Mouse (Mus musculus) retina, adult 2 months (tissue): ENCODE results near the gene Ndrg4.
A peak's percentile ranks its signal among the peaks of the same experiment; 100 is the strongest.

ENCODE experiments used
- DNase-seq: peaks from one replicate; pipeline ENCODE4 v3.0.0-alpha.2; 2012; ENCODE audit warnings: low read depth, low spot score

Ndrg4 gene

DNA sequence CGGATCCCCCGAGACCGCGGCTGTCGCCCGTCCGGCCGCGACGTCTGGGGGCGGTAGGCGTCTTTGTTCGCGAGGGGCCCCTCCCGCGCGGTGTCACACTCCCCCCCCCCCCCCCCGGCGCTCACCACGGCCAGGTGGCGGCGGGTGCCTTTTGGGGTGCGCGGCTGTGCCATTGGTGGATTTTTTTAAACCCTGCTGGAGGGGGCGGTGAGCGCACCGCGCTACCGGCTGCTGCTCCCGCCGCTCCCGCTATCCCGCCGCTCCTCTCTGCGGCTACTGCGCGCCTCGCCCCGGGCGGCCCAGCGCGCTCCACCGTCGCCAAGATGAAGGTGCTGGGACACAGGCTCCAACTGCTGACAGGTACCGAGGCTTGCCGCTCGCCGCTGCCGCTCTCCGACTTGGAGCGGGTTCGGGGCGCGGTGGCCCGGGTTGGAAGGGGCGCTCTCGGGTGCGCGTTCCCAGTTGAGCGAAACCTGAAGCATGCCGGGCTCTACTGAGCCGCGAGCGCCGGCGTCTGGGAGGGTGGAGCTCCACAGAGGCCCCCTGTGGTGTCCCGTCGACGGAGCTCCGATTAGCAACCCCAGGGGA is 1.3 kb downstream of the Ndrg4 start:
- no peak for DNase-seq

DNA sequence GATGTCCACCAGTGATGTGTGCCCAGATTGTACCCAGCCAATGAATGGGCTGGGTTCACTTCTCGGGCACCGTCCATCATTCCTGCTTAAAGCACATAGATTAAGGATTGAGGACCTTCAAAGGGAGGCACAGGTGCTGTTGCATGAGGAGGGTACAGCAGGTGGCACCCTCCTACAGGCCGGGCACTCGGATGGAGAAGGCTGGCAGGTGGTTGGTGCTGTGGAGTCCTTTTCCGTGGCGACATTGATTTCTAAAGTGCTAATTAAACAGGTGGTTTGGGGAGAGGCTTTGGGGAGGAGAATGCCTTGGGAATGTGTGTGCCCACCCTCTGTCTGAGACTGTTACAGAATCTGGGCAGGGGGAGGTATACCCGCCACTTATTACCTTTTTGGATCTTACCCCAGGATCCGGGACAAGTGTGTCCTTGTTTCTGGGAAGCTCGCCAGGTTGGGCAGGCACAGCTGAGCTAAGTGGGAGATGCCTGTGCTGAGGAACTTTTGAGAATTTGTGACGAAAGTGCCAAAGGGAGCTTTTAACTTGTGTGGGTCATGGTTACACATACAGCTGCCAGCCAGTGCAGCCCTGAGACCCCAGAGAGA is 11.4 kb downstream of the Ndrg4 start:
- no peak for DNase-seq

DNA sequence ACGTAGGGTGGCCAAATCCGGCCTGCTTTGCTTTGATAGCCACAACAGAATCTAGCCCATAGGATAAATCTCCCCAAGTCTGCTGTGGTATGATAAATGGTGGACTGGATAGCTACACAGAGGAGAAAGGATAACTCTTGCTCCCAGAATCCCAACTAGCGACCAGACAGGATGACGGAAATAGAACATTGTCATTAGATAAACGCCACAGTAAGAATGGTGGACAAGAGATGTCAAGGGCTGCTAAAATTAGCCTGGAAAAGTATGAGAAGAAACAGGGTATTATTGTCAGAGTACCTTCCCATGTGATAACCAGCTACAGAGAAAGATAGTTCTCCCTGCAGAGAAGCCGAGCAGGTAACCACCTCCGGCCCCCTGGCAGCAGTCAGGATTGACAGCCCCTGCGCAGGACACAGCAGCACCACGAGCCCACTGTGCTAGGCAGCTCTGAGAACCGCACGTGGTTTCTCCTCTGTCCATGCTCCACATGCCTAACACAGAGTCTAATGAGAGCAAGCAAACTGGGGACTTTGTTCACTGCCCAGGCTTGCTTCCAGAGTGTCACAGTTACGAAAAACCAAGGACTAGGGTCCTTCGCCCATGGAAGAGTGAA is 14.3 kb downstream of the Ndrg4 start:
- DNase-seq, result no peak

DNA sequence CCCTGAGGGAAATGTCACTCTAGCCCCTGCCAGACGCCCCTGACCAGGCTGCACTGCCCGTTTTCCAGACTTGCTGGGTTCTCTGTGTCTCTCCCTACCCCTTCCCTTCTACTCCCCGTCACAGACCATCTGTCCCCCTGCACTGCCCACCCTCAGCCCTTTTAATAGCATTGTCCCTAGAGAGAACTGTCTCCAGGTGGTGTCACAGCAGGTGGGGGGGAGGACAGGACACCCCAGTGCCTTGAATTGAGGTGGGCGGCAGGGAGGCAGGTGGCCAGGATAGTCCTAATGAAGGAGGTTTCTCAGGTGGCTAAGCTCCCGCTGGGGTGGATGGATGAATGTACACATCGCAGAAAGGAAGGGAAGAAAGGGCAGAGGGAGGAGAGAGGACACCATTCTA is 17.9 kb downstream of the Ndrg4 start:
- no peak for DNase-seq

DNA sequence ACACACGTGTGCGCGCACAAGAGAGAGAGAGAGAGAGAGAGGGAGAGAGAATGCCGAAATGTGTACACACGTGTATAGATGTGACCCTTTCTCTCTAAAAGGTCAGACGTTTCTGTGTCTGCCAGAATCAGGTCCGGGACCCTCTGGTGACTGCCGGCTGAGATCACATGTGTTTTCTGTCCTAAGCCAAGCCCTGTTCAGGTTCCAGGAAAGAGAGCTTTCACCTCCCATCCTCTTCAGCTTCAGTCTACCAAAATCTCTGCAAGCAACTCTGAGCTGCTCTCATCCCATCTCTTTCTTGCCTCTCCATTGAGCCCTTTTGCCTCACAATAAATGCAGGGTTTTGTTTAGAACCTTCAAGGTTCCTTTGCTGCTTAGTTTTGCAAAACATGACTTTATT is 19.9 kb downstream of the Ndrg4 start:
- no peak for DNase-seq

DNA sequence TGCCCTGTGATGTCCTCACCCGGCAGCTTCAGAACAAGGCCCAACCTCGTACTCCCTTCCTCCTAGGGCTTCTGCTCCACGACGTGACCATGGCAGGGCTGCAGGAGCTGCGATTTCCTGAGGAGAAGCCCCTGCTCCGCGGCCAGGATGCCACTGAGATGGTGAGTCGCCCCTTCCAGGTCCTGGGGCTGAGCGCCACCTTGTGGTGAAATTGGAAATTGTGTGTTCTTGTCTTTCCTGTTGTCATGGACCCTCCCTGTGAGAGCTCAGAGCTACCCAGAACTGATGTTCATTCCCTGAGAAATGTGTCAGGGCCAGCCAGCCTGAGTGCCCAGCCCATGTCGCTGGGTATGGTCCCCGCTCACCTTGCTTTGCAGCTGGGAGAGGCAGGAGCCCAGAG is 20.3 kb downstream of the Ndrg4 start:
- peak; percentile 66 for DNase-seq

DNA sequence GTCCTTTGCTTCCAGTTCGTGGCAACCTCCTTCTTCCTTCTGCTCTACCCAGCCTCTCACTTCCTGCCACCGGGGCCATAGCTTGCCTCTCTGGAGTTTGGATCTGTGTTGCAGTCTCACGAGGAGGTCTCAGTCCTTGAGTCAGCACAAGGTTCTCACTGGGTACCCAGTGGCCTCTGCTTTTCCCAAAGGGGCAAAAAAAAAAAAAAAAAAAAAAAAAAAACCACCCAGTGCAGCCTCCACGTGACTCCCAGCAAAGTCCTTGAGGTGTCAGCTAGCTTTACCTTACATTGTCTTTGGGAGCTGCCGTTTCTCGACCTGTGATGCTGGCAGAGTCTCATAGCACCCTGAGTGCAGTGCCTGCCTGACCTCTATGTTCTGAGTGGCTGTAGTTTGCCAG is 21.4 kb downstream of the Ndrg4 start:
- no peak for DNase-seq

DNA sequence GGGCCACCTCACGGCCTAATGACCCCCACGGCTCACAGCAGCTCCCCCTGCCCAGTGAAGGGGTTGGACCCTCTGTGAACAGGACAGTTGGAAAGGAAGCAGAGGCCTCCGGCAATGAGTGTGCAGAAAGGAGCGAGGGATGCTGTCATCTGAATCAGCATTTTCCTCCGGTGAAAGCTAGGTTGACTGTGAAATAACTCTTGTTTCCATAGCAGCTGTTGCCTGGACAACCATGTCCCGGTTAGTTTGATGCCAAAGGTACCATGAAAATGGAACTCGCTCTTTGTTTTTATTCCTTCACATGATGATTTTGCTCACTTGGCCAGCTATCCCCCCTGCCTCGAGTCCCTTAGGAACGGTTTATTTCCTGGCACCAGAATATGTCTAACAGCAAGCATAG is 23.5 kb downstream of the Ndrg4 start:
- DNase-seq, result no peak

DNA sequence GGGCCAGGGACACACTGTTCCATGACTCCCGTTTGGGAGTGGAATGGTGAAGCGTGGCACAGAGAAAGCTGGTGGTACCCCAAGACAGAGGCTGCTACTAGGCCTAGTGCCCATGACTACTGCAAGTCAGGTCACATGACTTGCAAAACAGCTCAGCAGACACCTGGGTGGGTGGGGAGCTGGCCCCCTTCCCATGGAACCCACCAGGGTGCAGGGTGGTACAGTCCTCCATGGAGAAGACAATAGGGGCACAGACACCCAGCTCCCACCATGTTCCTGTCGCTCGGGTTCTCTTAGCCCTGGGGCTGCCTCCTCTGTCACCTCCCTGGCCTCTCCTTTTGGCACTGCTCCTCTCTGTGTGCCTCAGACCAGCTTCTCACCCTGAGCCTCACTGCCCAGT is 25.0 kb downstream of the Ndrg4 start:
- DNase-seq, result no peak

DNA sequence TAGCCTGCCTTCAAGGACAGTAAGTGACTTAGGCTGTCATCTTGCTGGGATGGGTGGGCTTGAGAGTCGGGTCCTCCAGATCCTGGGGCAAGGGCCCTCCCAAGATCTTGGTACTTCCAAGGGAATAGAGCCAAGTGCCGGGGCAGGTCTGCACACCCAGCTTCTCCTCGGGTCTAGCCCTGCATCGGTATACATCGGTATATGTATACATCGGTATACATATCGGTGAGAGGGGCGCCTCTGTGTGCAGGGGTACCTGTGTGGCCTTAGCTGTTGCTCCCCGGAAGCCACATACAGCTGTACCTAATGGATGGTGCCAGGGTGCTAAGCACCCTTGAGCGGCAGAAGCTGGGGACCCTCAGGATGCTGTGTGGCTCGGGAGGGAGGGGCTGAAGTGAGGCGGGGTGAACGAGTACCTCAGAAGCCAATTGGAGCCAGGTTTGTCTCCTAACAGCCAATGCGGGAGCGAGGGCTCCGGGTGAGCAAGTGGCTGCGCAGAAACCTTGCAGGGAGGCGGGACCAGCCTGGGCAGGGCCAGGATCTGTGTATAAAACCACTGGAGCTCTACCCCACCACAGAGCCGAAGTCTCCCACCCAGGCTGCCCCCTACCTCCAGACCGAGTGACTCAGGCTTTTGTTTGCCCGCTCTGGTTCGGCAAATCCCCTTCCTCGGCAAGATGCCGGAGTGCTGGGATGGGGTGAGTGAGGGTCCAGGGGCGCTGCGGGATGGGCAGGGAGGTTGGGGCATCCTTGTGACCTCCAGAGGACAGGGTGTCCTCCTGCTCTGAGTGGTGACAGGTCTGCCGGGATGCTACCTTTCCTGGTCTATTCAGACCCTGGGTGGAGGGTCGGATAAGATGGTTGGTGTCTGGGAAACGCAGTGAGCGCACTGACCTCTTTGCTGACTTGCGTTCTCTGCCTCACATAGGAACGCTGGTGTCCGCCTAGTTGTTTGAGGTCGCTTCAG is 26.0 kb downstream of the Ndrg4 start:
- DNase-seq, result no peak

DNA sequence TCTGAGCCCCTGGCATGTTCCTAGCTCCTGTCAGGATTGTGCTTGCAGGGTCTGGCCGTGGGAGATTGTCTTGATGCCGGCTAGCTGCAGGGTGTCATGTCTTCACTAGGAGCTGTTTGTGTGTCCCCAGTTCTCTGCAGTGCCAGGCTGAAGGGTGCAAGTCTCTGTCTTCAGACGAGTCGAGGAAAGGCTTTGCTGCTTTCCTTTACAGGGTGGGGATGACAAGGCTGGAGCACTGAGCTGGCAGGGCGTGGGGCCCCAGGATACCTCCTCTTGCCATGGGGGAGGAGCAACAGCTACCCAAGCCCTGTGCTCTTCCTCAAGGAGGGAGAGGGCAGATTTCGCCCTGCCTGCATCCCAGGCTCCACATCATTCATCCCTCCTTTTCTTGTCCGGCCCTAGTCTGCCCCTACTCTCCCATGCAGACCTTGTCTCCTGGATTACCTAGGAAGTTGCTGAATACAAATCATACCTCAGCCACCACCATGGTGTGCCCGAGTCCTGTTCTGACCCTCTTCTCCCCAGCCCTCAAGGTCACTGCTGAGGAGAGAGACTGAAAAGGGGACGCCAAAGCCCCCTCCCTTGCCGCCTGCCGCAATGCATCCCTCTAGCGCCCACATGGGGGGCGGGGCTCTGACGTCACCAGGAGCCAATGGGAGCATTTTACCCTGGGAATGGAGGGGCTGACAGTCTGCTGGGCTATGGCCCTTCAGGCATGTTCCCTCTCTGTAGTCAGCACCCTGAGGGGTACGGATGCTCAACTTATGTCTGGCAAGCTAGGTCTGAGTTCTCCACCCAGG is 26.9 kb downstream of the Ndrg4 start:
- DNase-seq, result no peak

DNA sequence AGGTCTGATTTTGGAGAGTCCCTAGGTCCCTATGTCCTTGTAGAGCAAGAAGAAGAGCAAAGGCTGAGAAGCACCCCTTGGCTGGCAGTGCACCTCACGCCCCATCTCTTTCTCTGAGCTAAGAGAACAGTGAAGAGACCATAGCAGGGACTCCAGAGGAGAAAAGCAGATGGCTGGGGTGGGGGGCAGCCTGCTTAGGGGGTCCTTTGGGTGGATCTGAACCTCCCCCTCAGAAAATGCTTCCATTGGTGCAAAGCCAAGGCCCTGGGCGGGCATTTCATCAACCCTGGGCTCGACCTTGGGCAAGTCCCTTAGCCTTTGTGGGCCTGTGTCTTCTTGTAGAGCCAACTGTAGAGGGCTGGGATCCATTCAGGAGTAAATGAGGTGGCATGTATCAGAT is 27.8 kb downstream of the Ndrg4 start:
- no peak for DNase-seq

DNA sequence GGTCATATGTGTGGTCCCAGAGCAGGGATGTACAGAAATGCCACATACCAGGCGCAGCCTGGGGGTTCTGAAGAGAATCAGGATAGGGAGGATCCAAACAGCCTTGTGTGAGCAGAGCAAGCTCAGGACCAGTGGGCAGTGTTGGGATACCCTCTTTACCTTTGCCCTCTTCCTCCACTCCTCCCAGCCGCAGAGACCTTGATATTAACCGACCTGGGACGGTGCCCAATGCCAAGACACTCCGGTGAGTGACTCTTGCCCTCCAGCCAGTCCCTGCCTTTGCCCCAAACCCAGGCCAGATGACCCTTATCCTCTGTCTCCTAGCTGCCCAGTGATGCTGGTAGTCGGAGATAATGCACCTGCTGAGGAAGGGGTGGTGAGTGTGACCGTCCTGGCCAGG is 32.8 kb downstream of the Ndrg4 start:
- no peak for DNase-seq

DNA sequence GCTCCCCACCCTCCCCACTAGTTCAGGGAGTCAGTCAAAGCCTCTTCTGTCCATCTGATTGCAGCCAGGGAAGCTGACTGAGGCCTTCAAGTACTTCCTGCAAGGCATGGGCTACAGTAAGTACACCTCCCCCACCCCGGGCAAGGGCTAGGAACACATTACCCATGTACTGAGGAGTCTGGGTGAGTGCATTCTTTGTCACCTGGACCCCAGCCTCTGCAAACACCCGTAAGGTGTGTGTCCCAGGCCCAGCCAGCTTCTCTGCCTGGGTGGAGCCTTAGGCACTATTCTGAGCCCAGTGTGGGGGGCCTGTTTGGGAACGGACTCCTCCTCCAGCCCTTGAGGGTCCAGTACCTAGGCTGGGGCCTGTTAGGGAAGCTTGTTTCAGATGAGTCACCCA is 34.2 kb downstream of the Ndrg4 start:
- DNase-seq, result no peak

DNA sequence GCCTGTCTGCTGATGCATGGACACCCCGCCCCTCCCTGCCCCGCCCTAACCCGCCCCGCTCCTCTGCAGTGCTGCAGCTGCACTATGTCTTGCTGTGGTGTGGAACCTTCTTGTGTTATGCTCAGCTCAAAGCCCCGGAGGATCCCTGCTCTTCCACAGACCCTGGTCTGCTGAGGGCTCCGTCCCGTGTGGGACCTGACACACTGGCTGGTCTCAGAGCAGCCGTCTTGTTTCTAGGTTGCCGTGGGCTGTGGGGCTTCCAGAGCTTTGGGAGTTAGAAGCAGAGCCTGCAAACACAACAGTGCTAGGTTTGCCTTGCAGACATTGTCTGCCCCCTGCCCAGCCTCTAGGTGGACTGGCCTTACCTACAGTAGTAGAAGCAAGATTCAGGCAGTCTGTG is 35.6 kb downstream of the Ndrg4 start:
- no peak for DNase-seq

DNA sequence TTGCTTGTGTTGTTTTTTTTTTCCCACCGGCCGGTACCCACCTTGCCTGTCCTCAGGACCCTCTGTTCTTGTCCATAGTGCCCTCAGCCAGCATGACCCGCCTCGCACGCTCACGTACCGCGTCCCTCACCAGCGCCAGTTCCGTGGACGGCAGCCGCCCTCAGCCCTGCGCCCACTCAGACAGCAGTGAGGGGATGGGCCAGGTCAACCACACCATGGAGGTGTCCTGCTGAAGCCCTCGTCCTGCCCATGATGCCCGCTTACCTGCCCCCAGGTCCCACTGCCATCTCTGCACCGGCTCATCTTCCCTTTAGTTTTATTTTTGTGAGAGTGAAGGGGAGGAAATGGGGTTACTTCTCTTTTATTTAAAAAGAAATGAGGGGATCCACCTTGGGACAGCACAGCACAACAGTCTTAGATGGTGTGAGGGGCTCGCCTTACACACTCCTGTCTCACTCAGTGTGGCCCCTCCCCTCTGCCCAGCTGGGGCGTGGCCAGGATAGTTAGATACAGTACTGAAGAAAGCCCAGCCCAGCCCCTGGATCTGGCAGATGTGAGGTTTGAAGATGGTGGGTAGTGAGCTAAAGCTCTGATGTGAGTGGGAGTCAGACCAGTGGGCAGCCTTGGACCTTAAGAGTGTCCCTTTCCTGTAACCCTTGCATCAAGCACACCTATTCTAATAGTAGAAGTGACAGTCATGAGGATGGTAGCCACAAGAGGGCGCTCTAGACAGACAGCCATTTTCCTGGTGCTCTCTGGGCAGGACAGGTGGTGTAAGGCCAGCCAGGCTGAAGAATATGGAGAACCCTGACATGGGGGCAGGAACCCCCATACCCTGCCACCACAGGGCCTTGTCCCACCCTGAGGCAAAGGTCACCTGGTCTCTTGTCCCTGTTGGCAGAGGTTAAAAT is 36.6 kb downstream of the Ndrg4 start:
- DNase-seq, result no peak

DNA sequence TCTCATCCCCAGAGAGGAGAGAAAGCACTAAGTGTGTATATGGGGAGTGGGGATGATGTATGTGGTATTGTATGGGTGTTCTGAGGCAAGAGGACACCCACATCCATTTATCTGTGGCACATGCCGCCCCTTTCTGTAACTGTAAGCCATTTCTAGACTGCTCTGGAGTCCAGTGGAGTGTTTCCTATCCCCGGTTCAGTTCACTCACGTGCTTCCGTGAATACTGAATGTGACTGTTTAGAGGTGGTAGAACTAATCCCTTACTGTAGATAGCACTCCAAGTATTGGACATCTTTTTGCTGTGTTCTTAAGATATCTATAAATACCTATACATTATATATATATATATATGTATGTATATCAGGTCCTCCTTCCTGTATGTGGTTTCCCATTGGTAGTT is 37.6 kb downstream of the Ndrg4 start:
- DNase-seq, result no peak

DNA sequence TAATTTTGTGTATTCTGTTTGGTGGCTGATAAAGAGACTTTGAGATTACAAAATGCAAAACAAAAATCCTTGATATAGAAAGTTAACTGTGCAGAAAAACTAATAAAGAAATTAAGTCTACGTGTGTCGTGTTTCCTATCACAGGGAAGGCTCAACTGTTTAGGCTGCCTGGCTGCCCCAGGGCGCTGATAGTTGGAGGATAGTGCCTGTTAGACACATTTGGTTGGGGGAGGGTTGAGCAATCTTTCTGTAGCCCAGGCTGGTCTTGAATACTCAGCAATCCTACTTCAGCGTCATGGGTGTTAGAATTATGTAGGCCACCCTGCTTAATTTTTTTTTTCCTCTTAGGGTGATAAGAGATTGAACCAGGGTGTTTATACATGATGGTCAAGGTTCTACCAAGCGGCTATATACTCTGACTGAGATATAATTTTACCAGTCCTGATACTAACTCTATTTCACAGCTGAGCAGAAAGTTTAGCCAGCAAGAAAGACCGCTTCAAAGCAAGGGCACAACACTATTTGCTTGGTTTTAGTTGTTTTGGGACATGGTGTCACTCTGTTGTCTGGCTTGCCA is 38.1 kb downstream of the Ndrg4 start:
- no peak for DNase-seq

DNA sequence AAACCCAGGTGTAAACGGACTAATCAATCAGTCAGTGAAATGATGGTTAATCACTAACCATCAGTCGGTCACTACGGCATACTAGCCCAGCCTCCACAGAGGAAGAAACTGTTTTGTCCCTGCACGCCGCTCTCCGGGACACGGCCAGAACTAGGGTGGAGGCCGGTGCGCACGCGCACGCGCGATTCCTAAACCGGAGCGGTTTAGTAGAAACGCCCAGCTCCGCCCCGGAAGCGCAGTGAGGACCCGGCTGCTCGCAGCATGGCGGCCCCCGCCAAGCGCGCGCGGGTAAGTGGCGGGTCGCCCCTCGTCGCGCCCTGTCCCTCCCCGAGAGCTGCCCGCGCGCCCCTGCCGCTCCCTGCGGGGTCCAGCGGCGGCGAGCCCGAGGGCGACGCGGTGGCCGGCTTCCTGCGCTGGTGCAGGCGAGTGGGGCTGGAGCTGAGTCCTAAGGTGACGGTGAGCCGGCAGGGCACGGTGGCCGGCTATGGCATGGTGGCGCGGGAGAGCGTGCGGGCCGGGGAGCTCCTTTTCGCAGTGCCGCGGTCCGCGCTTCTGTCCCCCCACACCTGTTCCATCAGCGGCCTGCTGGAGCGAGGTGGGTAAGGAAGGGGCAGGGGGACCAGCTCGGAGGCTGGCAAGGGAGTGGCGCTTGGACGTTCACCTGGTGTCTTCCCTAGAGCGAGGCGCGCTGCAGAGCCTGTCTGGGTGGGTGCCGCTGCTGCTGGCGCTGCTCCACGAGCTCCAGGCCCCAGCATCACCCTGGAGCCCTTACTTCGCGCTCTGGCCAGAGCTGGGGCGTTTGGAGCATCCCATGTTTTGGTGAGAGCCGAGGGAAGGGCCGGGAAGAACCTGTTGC is 39.1 kb downstream of the Ndrg4 start, which contains the start of gene Setd6:
Gene Setd6 (plus strand): TSS at position 206 of the 856 bp plus-strand sequence.
- no peak for DNase-seq
